Mouse (Mus musculus) heart, adult 2 months (tissue): ENCODE results near the gene Hsd17b1. TPM values are rescaled to one million over a fixed set of nuclear protein-coding genes. Genes with fewer than 3 reads are reported as not detected.

Experiments used
- DNase-seq, 2 experiments: peaks; one replicate each; pipeline ENCODE4 v3.0.0; 2021
- H3K27ac ChIP-seq: fragments of 200-600 bp; 2 replicates; pipeline ENCODE4 v1.8.1; 2022
- H3K27me3 ChIP-seq: fragments of 200-500 bp; 2 replicates; pipeline ENCODE4 v1.6.1; 2012; ENCODE audit warnings: mild to moderate bottlenecking, low read length, inconsistent platforms, mixed read lengths; ENCODE audit not compliant: control insufficient read depth, insufficient read depth
- H3K36me3 ChIP-seq: fragments of 200-500 bp; 2 replicates; pipeline ENCODE4 v1.6.1; 2012; ENCODE audit warnings: low read length, inconsistent platforms; ENCODE audit not compliant: control insufficient read depth, insufficient read depth
- H3K4me1 ChIP-seq: fragments of 200-500 bp; 2 replicates; pipeline ENCODE4 v1.6.1; 2011; ENCODE audit warnings: low read length; ENCODE audit not compliant: control insufficient read depth, insufficient read depth
- H3K4me3 ChIP-seq: fragments of 200-600 bp; 2 replicates; pipeline ENCODE4 v1.8.1; 2022
- H3K79me2 ChIP-seq: fragments of 200-500 bp; replicated peaks from 2 replicates; pipeline ENCODE4 v1.6.1; 2012; ENCODE audit warnings: mild to moderate bottlenecking, inconsistent platforms, low read length, moderate library complexity, mixed read lengths; ENCODE audit not compliant: control insufficient read depth, insufficient read depth
- H3K9ac ChIP-seq: fragments of 200-500 bp; 2 replicates; pipeline ENCODE4 v1.6.1; 2012; ENCODE audit warnings: low read depth, mild to moderate bottlenecking, control low read depth, inconsistent platforms, low read length, mixed read lengths
- CTCF ChIP-seq: fragments of 200-600 bp; IDR thresholded peaks from 2 replicates; pipeline ENCODE4 v1.8.1; 2022; ENCODE audit warnings: antibody characterized with exemption, mild to moderate bottlenecking, moderate library complexity
- EP300 ChIP-seq: fragments of 200-500 bp; IDR thresholded peaks from 2 replicates; pipeline ENCODE4 v1.6.1; 2011; ENCODE audit warnings: low read depth, low read length, control low read depth; ENCODE audit not compliant: insufficient read depth
- POLR2A ChIP-seq: fragments of 200-500 bp; IDR thresholded peaks from 2 replicates; pipeline ENCODE4 v1.6.1; 2011; ENCODE audit warnings: mild to moderate bottlenecking, low read depth, low read length, control low read depth; ENCODE audit not compliant: insufficient read depth
- WGBS: fragments of 180-500 bp; shearing (Covaris S2); methylation state at CpG from one replicate; pipeline ENCODE4 v1.1.7; 2018; 5-methylcytosine and 5-hydroxymethylcytosine counted together
- intact Hi-C: fragments of 180-260 bp; cut with DNase I; formaldehyde crosslinking; loops from one replicate; pipeline ENCODE4 v1.15.1; 2025
- microRNA-seq, 2 experiments: library from miRNA; unstranded; fragments of <30 nt; microRNA quantifications; one replicate each; pipeline ENCODE4 v1.2.0; 2021
- polyA plus RNA-seq: library from polyadenylated mRNA; depleted of rRNA; stranded (reverse); fragments of >200 nt; gene quantifications from 2 replicates; pipeline ENCODE4 v1.2.3, GENCODE M21; 2012; rRNA removed
- total RNA-seq, 2 experiments: library from RNA; stranded (reverse); gene quantifications; 2 replicates each; pipeline ENCODE4 v1.2.3; 2021

The Hsd17b1 gene
- total and polyA plus RNA-seq, 3 experiments: 0.47 to 0.70 (median 0.55) TPM

- Histone ChIP-seq H3K79me2 (no peaks in the 10 kb centered on the region), H3K27ac (no peak overlapping the region; the same call in 1 of the 2 replicates), H3K36me3 (no peaks in the 10 kb centered on the region), H3K4me3 (no peak overlapping the region), H3K9ac (no peak overlapping the region), H3K4me1 (no peaks in the 10 kb centered on the region; the same call in 1 of the 2 replicates), H3K27me3 (no peaks in the 10 kb centered on the region)
- intact Hi-C loops: no loop called here
- 67% methylated on average over 11 of the region's 11 CpGs for WGBS
- TF ChIP-seq EP300 (no peak), CTCF (no peak), POLR2A (no peak)
- peak; percentile 34 to 45 for DNase-seq
These were observed 50.9 kb downstream of the Hsd17b1 start for GRCm38 (mm10) chr11:101128996-101129577.

Small RNA genes lying within 50 kb of the gene (microRNA-seq; reads per million reads assigned to microRNA genes)
- gene Mir6928: 0 reads per million in 2 experiments

Other genes with a start within 250 kb of the Hsd17b1 start
- gene Stat5b, start 227.7 kb upstream of the Hsd17b1 start, total RNA-seq: 10 to 100 TPM; 58.6 to 65.2 TPM
- gene Stat5b, start 227.7 kb upstream of the Hsd17b1 start, polyA plus RNA-seq: 35.4 and 50.7 TPM in 2 replicates
- gene Stat5a, start 219.1 kb upstream of the Hsd17b1 start, total RNA-seq: 10 to 100 TPM; 20.3 to 22.3 TPM
- 24.3 and 26.6 TPM in 2 replicates for gene Stat5a, start 219.1 kb upstream of the Hsd17b1 start, polyA plus RNA-seq
- 10 to 100 TPM; 93.0 to 94.7 TPM for gene Stat3, start 138.9 kb upstream of the Hsd17b1 start, total RNA-seq
- 85.8 and 134 TPM in 2 replicates for gene Stat3, start 138.9 kb upstream of the Hsd17b1 start, polyA plus RNA-seq
- gene Cavin1, start 107.5 kb upstream of the Hsd17b1 start, total RNA-seq: 100 to 1,000 TPM; 219 to 225 TPM
- gene Cavin1, start 107.5 kb upstream of the Hsd17b1 start, polyA plus RNA-seq: 114 and 135 TPM in 2 replicates
- 10 to 100 TPM; 89.6 to 92.6 TPM for gene Atp6v0a1, start 69.0 kb upstream of the Hsd17b1 start, total RNA-seq
- 77.4 and 85.9 TPM in 2 replicates for gene Atp6v0a1, start 69.0 kb upstream of the Hsd17b1 start, polyA plus RNA-seq
- gene Naglu, start 8.4 kb upstream of the Hsd17b1 start, total RNA-seq: 1 to 10 TPM; 7.4 to 8.3 TPM
- 11.0 and 14.3 TPM in 2 replicates for gene Naglu, start 8.4 kb upstream of the Hsd17b1 start, polyA plus RNA-seq
- 10 to 100 TPM; 15.8 to 17.5 TPM for gene Coasy, start 4.2 kb downstream of the Hsd17b1 start, total RNA-seq
- 22.1 and 24.6 TPM in 2 replicates for gene Coasy, start 4.2 kb downstream of the Hsd17b1 start, polyA plus RNA-seq
- gene Mlx, start 8.9 kb downstream of the Hsd17b1 start, total RNA-seq: 10 to 100 TPM; 18.1 to 21.3 TPM
- gene Mlx, start 8.9 kb downstream of the Hsd17b1 start, polyA plus RNA-seq: 23.0 and 45.2 TPM in 2 replicates
- 1 to 10 TPM; 1.6 to 2.7 TPM for gene Psmc3ip, start 17.0 kb downstream of the Hsd17b1 start, total RNA-seq
- 1.1 and 1.3 TPM in 2 replicates for gene Psmc3ip, start 17.0 kb downstream of the Hsd17b1 start, polyA plus RNA-seq
- gene Retreg3, start 41.5 kb downstream of the Hsd17b1 start, total RNA-seq: 10 to 100 TPM; 28.5 to 31.0 TPM
- 31.8 and 53.1 TPM in 2 replicates for gene Retreg3, start 41.5 kb downstream of the Hsd17b1 start, polyA plus RNA-seq
- gene Tubg1, start 41.5 kb downstream of the Hsd17b1 start, total RNA-seq: 10 to 100 TPM; 22.7 to 23.6 TPM
- gene Tubg1, start 41.5 kb downstream of the Hsd17b1 start, polyA plus RNA-seq: 14.2 and 17.2 TPM in 2 replicates
- 1 to 10 TPM; 3.5 TPM for gene Tubg2, start 77.5 kb downstream of the Hsd17b1 start, total RNA-seq
- 2.1 and 2.9 TPM in 2 replicates for gene Tubg2, start 77.5 kb downstream of the Hsd17b1 start, polyA plus RNA-seq
- 1 to 10 TPM; 1.3 to 1.5 TPM for gene Cntnap1, start 92.1 kb downstream of the Hsd17b1 start, total RNA-seq
- 3.1 and 4.0 TPM in 2 replicates for gene Cntnap1, start 92.1 kb downstream of the Hsd17b1 start, polyA plus RNA-seq
- 10 to 100 TPM; 14.3 to 28.1 TPM for gene Plekhh3, start 92.9 kb downstream of the Hsd17b1 start, total RNA-seq
- gene Plekhh3, start 92.9 kb downstream of the Hsd17b1 start, polyA plus RNA-seq: 24.4 and 26.7 TPM in 2 replicates
- gene Ccr10, start 97.0 kb downstream of the Hsd17b1 start, total RNA-seq: not detected
- 0.14 TPM in 1 of 2 replicates, not detected in the other for gene Ccr10, start 97.0 kb downstream of the Hsd17b1 start, polyA plus RNA-seq
- 10 to 100 TPM; 29.8 to 31.4 TPM for gene Ezh1, start 148.1 kb downstream of the Hsd17b1 start, total RNA-seq
- 26.1 and 34.1 TPM in 2 replicates for gene Ezh1, start 148.1 kb downstream of the Hsd17b1 start, polyA plus RNA-seq
- 10 to 100 TPM; 89.1 to 90.3 TPM for gene Ramp2, start 167.6 kb downstream of the Hsd17b1 start, total RNA-seq
- 130 and 172 TPM in 2 replicates for gene Ramp2, start 167.6 kb downstream of the Hsd17b1 start, polyA plus RNA-seq
- gene Vps25, start 175.3 kb downstream of the Hsd17b1 start, total RNA-seq: 10 to 100 TPM; 82.5 to 90.1 TPM
- gene Vps25, start 175.3 kb downstream of the Hsd17b1 start, polyA plus RNA-seq: 83.2 and 96.8 TPM in 2 replicates
- gene Wnk4, start 182.2 kb downstream of the Hsd17b1 start, total RNA-seq: 10 to 100 TPM in 1 of 2 experiments, 1 to 10 TPM in 1; 9.2 to 12.6 TPM
- gene Wnk4, start 182.2 kb downstream of the Hsd17b1 start, polyA plus RNA-seq: 12.1 and 13.9 TPM in 2 replicates
- gene Cntd1, start 200.6 kb downstream of the Hsd17b1 start, total RNA-seq: under 1 TPM; 0.23 to 0.36 TPM
- 0.06 and 0.12 TPM in 2 replicates for gene Cntd1, start 200.6 kb downstream of the Hsd17b1 start, polyA plus RNA-seq
- 100 to 1,000 TPM in 1 of 2 experiments, 10 to 100 TPM in 1; 88.4 to 101 TPM for gene Coa3, start 200.7 kb downstream of the Hsd17b1 start, total RNA-seq
- 153 and 302 TPM in 2 replicates for gene Coa3, start 200.7 kb downstream of the Hsd17b1 start, polyA plus RNA-seq
- 10 to 100 TPM; 86.3 to 86.5 TPM for gene Becn1, start 223.9 kb downstream of the Hsd17b1 start, total RNA-seq
- 36.1 and 43.7 TPM in 2 replicates for gene Becn1, start 223.9 kb downstream of the Hsd17b1 start, polyA plus RNA-seq
- gene Psme3, start 237.8 kb downstream of the Hsd17b1 start, total RNA-seq: 100 to 1,000 TPM in 1 of 2 experiments, 10 to 100 TPM in 1; 81.9 to 112 TPM
- gene Psme3, start 237.8 kb downstream of the Hsd17b1 start, polyA plus RNA-seq: 55.5 and 69.1 TPM in 2 replicates
- gene Aoc2, start 246.7 kb downstream of the Hsd17b1 start, total RNA-seq: 1 to 10 TPM; 1.6 to 2.2 TPM
- gene Aoc2, start 246.7 kb downstream of the Hsd17b1 start, polyA plus RNA-seq: 1.9 and 2.3 TPM in 2 replicates